Mouse (Mus musculus): ENCODE results near the gene Pip4k2a.

The Pip4k2a gene

GRCm38 (mm10) chr2:18955671-18956070 is 42.3 kb downstream of the Pip4k2a start:
- DNase-seq (ENCODE audit: low spot score in 2 of 2), result no peak

- DNase-seq (ENCODE audit: low spot score in 2 of 2), result no peak
Observed at GRCm38 (mm10) chr2:18955022-18955421, 42.9 kb downstream of the Pip4k2a start.

- no peak for DNase-seq (ENCODE audit: low spot score in 2 of 2)
Observed at GRCm38 (mm10) chr2:18954422-18954821, 43.5 kb downstream of the Pip4k2a start.

- DNase-seq (ENCODE audit: low spot score in 2 of 2), result peak in 1 of 2 experiments; percentile 38
Observed at GRCm38 (mm10) chr2:18952102-18952673, 45.7 kb downstream of the Pip4k2a start.

GRCm38 (mm10) chr2:18950758-18951157 is 47.2 kb downstream of the Pip4k2a start:
- DNase-seq (ENCODE audit: low spot score in 2 of 2), result no peak

GRCm38 (mm10) chr2:18948741-18949140 is 49.2 kb downstream of the Pip4k2a start:
- DNase-seq (ENCODE audit: low spot score in 2 of 2), result no peak

GRCm38 (mm10) chr2:18947669-18948459 is 50.1 kb downstream of the Pip4k2a start:
- DNase-seq (ENCODE audit: low spot score in 2 of 2), result no peak

- DNase-seq (ENCODE audit: low spot score in 2 of 2), result no peak
Observed at GRCm38 (mm10) chr2:18945438-18945837, 52.5 kb downstream of the Pip4k2a start.

- DNase-seq (ENCODE audit: low spot score in 2 of 2), result no peak
Observed at GRCm38 (mm10) chr2:18943930-18944329, 54.0 kb downstream of the Pip4k2a start.

GRCm38 (mm10) chr2:18943366-18943765 is 54.6 kb downstream of the Pip4k2a start:
- no peak for DNase-seq (ENCODE audit: low spot score in 2 of 2)

GRCm38 (mm10) chr2:18940693-18941270 is 57.1 kb downstream of the Pip4k2a start:
- DNase-seq (ENCODE audit: low spot score in 2 of 2), result no peak

- DNase-seq (ENCODE audit: low spot score in 2 of 2), result no peak
Observed at GRCm38 (mm10) chr2:18938923-18939329, 59.0 kb downstream of the Pip4k2a start.

- no peak for DNase-seq (ENCODE audit: low spot score in 2 of 2)
Observed at GRCm38 (mm10) chr2:18938232-18938631, 59.7 kb downstream of the Pip4k2a start.

- no peak for DNase-seq (ENCODE audit: low spot score in 2 of 2)
Observed at GRCm38 (mm10) chr2:18937611-18938010, 60.3 kb downstream of the Pip4k2a start.

GRCm38 (mm10) chr2:18936446-18936845 is 61.5 kb downstream of the Pip4k2a start:
- no peak for DNase-seq (ENCODE audit: low spot score in 2 of 2)

GRCm38 (mm10) chr2:18935581-18936027 is 62.3 kb downstream of the Pip4k2a start:
- DNase-seq (ENCODE audit: low spot score in 2 of 2), result no peak

- DNase-seq (ENCODE audit: low spot score in 2 of 2), result no peak
Observed at GRCm38 (mm10) chr2:18934131-18934530, 63.8 kb downstream of the Pip4k2a start.

GRCm38 (mm10) chr2:18933418-18933817 is 64.5 kb downstream of the Pip4k2a start:
- no peak for DNase-seq (ENCODE audit: low spot score in 2 of 2)

- no peak for DNase-seq (ENCODE audit: low spot score in 2 of 2)
Observed at GRCm38 (mm10) chr2:18930318-18931060, 67.4 kb downstream of the Pip4k2a start.

GRCm38 (mm10) chr2:18928597-18929257 is 69.2 kb downstream of the Pip4k2a start:
- no peak for DNase-seq (ENCODE audit: low spot score in 2 of 2)

- no peak for DNase-seq (ENCODE audit: low spot score in 2 of 2)
Observed at GRCm38 (mm10) chr2:18928196-18928595, 69.7 kb downstream of the Pip4k2a start.

Measured in thymus, postnatal 10 days (tissue).